Mouse (Mus musculus) right cerebral cortex, postnatal 14 days (tissue): ENCODE measurements at regions not wholly inside any gene's neighbourhood (a gene's known extent, or its start where the extent isn't known, plus 50 kb on each side); places are given as distances from the start of the nearest gene placed in this dataset.
"Not testable (repeated sequence)": the region's sequence is repeated elsewhere in the genome, so short reads cannot be mapped to it uniquely, and the experiment has no call there.

Experiments
- DNase-seq: peaks from one replicate; pipeline ENCODE4 v3.0.0; 2022

DNA sequence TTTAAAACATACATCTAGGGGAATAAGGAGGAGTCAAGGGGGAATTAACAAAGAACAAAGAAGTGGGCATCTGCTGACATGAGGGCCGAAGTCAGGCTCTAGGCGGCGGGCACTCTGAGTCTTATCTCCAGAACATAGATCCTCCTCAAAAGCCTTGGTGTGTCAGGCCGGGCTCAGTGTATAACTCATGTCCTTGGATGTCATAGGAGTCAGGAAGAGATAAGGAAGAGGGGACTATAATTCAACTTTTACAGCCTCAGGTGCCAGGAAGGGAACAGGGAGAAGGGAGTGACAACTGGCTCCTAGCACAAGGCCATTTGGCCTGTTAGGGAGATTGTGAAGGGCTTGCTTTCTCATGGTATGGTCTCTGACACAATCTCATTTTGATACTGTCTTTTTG lies 185.9 kb upstream of the Ube2e2 start:
- not testable (repeated sequence) for DNase-seq

DNA sequence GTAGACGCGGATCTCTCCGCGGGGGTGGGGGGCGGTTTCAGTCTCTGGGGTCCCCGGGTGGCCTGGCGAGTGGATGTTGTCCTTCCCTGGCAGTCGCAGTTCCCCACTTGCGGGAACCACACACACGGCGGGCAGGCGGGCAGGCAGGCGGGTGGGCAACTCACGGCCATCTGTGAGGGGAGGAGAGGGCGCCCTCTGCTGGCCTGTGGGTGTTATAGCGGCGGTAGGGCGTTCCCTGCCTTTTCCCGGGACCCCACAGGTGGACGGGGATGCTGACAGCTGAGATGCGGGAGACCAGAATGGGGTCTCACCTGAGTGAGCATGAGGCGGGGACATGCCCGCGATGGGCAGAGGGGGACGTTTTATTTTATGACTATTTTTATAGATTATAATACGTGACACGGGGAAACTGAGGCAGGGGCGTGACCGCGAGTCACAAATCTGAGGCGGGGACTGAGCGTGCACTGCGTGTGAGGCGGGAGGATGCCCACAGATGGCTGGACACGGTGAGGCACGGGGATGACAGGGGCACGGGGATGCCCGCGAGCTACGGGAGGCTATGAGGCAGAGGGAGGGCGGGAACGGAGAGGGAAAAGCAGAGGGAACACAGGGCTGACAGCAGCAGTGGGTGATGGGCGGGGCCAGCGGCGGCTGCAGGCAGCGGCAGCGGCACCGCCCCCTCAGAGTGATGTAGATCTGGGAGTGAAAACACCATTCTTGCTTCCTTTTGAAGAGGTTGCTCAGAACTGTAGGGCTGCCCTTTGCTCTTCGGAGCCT lies 148.1 kb upstream of the Ube2e2 start:
- peak; percentile 73 for DNase-seq

DNA sequence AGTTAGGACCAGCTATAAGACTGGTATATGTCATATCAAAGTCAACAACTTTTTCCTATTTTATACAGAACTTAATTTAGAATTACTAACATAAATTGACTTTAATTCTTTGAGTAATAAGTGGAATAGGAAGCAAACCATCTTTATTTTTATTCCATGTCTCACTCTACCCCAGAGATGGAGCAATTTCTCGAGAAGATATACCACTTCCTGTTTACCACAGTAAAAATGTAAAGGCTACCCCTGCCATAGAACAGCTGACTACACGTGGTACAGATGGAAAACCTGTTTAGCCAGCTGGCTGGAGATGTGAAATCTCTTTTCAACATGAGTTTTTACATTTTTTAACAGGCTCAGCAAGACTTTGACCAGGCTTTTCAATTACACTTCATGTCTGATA lies 126.0 kb upstream of the Ube2e2 start:
- no peak for DNase-seq

DNA sequence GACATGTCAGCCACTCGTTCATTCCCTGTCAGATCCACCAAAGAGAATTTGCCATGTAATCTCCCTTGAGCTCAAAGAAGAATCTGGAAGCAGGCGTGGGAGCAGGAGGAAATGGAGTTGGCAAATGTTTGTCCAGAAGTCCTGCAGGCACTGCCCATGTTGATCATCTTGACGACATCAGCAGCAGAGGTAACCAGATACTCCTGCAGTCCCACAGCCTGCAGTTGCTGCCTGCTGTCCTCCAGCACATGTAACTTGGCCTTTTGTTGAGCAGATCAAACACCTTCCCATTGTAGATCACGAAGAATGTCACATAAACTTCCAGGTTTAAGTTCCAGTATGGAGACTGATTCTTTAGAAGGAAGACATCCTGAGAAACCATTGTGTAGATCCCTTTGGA lies 121.3 kb upstream of the Ube2e2 start:
- DNase-seq = no peak

DNA sequence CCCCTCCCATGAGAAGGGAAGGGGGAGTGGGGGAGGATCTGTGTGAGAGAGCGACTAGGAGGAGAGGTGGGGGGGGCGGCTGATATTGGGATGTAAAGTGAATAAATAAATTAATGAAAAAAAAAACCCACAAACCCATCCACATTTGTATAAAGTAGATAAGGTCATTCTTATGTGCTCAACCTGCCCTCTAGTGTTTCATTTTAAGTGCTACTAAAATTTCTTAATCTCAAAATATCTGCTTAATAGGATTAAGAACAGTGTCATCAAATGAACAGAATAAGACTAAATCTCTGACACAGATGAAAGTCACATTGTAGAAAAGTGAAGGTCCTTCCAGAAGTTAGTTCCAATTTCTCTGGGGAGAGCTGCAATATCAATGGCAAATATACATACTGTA lies 119.5 kb upstream of the Ube2e2 start:
- DNase-seq = not testable (repeated sequence)

DNA sequence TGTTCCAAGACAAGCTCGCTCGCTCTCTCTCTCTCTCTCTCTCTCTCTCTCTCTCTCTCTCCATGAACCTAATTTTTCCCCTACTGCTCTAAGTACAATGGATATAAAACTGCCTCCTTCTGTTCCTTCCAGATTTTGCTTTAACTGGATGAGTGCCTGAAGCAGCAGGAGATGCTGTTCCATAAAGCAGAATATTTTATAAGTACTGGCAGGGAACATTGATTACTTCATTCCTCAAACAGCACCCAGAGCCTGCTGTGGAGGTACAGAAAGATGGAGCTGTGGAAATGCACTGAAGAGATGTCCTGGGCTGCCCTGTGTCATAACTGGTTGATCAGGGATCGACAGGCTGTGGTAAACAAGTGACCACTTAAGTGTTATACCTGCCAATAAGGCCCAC lies 89.8 kb upstream of the Ube2e2 start:
- no peak for DNase-seq

DNA sequence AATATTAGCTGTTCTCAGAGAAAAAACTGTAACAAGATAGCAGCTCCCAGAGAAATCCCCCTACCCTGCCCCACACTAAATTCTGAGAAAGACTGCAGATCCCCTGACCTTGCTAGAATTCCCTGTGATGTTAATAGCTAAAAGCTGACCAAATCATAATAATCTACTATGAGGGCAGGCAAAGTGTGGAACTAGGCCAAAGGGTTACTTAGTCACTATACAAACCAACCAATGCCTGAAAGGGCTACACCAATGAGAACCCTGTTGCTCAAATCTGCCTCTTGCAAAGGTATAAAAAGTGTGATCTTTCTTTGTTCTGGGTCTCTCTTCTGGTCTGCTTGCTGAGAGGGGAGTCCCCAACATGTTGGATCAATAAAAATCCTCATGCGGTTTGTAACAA lies 69.8 kb upstream of the Ube2e2 start:
- DNase-seq = no peak

DNA sequence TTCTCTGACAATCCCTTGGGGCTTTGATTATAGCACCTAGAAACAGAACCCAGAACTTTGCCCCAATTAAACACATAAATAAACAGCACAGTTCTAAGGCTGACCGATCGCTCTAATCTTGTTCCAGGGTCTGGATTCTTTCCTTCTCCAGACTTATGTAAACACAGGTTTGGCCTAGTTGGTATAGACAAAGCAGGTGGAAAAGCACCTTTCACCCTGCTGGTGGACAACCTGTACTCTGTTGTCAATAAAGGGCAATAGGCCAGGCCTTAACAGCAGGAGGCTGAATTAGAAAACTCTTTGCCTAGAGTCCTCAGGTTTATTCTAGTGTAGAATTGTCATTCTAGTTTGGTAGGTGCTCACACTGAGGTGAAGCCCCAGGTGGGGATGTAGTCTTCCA lies 69.2 kb upstream of the Ube2e2 start:
- no peak for DNase-seq
